Mouse (Mus musculus) CH12.LX (cell line): ENCODE data around the gene Trmo. TPM values are rescaled to one million over a fixed set of nuclear protein-coding genes. Genes with fewer than 3 reads are reported as not detected.
A peak's percentile ranks its signal among the peaks of the same experiment; 100 is the strongest.

ENCODE experiments used
- DNase-seq: peaks from one replicate; pipeline ENCODE4 v3.0.0-alpha.2; 2013; ENCODE audit errors: extremely low read depth
- H3K27ac ChIP-seq: 2 replicates; pipeline ENCODE4 v1.5.1; 2012; ENCODE audit warnings: low read depth, mild to moderate bottlenecking, control low read depth, moderate library complexity; ENCODE audit not compliant: insufficient read depth
- H3K27me3 ChIP-seq: replicated peaks from 2 replicates; pipeline ENCODE3; 2012; ENCODE audit warnings: inconsistent platforms
- H3K36me3 ChIP-seq, 2 experiments: replicated peaks in 1 of 2; 2 replicates each; pipeline versions ENCODE3 to v1.6.1; 2012; ENCODE audit warnings: inconsistent platforms in 1 of 2, low read length in 1 of 2, mild to moderate bottlenecking in 1 of 2, mixed read lengths in 1 of 2, moderate library complexity in 1 of 2; ENCODE audit not compliant: control insufficient read depth in 1 of 2, insufficient read depth in 1 of 2
- H3K4me1 ChIP-seq, 2 experiments: 2 replicates each; pipeline ENCODE4 v1.6.1; 2012; ENCODE audit warnings: inconsistent platforms in 1 of 2, moderate library complexity in 1 of 2; ENCODE audit not compliant: insufficient read depth in 2 of 2, control insufficient read depth in 1 of 2
- H3K4me2 ChIP-seq: 2 replicates; pipeline ENCODE4 v1.6.1; 2012; ENCODE audit warnings: low read depth, mild to moderate bottlenecking, control low read depth; ENCODE audit not compliant: poor library complexity, insufficient read depth, severe bottlenecking
- H3K4me3 ChIP-seq, 3 experiments: fragments of 150-350 bp in 1 of 3; sonication (generic) in 1 of 3; replicated peaks in 1 of 3; 2 replicates each; pipeline versions ENCODE3 to v1.5.1; 2011 to 2012; ENCODE audit warnings: low read depth in 2 of 3, low read length in 2 of 3, mild to moderate bottlenecking in 2 of 3, moderate library complexity in 2 of 3, control low read depth in 1 of 3, improper control_type of control experiment in 1 of 3, inconsistent platforms in 1 of 3, mixed read lengths in 1 of 3; ENCODE audit not compliant: poor library complexity in 1 of 3
- H3K79me2 ChIP-seq: replicated peaks from 2 replicates; pipeline ENCODE4 v1.6.1; 2012; ENCODE audit warnings: mild to moderate bottlenecking, moderate library complexity; ENCODE audit not compliant: control insufficient read depth, poor library complexity, insufficient read depth, severe bottlenecking; ENCODE audit errors: extremely low read depth
- H3K9ac ChIP-seq: 2 replicates; pipeline ENCODE4 v1.6.1; 2012; ENCODE audit warnings: low read depth, mild to moderate bottlenecking, control low read depth, moderate library complexity; ENCODE audit not compliant: insufficient read depth
- H3K9me3 ChIP-seq: replicated peaks from 2 replicates; pipeline ENCODE3; 2012; ENCODE audit warnings: low read length, inconsistent platforms, mixed read lengths
- BHLHE40 ChIP-seq: IDR thresholded peaks from 2 replicates; pipeline ENCODE4 v1.6.1; 2011; ENCODE audit warnings: mild to moderate bottlenecking, low read depth, low read length, improper control_type of control experiment
- CHD1 ChIP-seq: IDR thresholded peaks from 2 replicates; pipeline ENCODE4 v1.6.1; 2012; ENCODE audit warnings: low read depth, low read length, improper control_type of control experiment, inconsistent platforms
- E2F4 ChIP-seq: IDR thresholded peaks from 2 replicates; pipeline ENCODE4 v1.6.1; 2011; ENCODE audit warnings: low read depth, low read length, improper control_type of control experiment; ENCODE audit not compliant: insufficient replicate concordance
- EP300 ChIP-seq: IDR thresholded peaks from 2 replicates; pipeline ENCODE4 v1.6.1; 2011; ENCODE audit warnings: low read length, improper control_type of control experiment
- GABPA ChIP-seq: IDR thresholded peaks from 2 replicates; pipeline ENCODE4 v1.6.1; 2012; ENCODE audit warnings: low read depth, low read length, improper control_type of control experiment, inconsistent platforms; ENCODE audit not compliant: insufficient replicate concordance
- IRF4 ChIP-seq: IDR thresholded peaks from 2 replicates; pipeline ENCODE4 v1.6.1; 2014; ENCODE audit warnings: low read depth, mild to moderate bottlenecking, inconsistent platforms, low read length, improper control_type of control experiment
- JUN ChIP-seq: IDR thresholded peaks from 2 replicates; pipeline ENCODE4 v1.6.1; 2011; ENCODE audit warnings: low read depth, mild to moderate bottlenecking, low read length, improper control_type of control experiment, moderate library complexity; ENCODE audit not compliant: insufficient read depth
- JUND ChIP-seq: conservative IDR thresholded peaks from 2 replicates; pipeline ENCODE4 v1.6.1; 2011; ENCODE audit warnings: low read depth, low read length, improper control_type of control experiment
- MXI1 ChIP-seq: IDR thresholded peaks from 2 replicates; pipeline ENCODE4 v1.6.1; 2011; ENCODE audit warnings: mild to moderate bottlenecking, low read depth, low read length, improper control_type of control experiment
- MYC ChIP-seq: IDR thresholded peaks from 2 replicates; pipeline ENCODE4 v1.6.1; 2011; ENCODE audit warnings: low read depth, mild to moderate bottlenecking, improper control_type of control experiment, low read length
- NELFE ChIP-seq: IDR thresholded peaks from 2 replicates; pipeline ENCODE4 v1.6.1; 2011; ENCODE audit warnings: low read depth, low read length, improper control_type of control experiment
- POLR2AphosphoS2 ChIP-seq: IDR thresholded peaks from 2 replicates; pipeline ENCODE4 v1.6.1; 2011; ENCODE audit warnings: low read depth, low read length, improper control_type of control experiment
- RCOR1 ChIP-seq: conservative IDR thresholded peaks from 2 replicates; pipeline ENCODE4 v1.6.1; 2012; ENCODE audit warnings: low read depth, mild to moderate bottlenecking, inconsistent platforms, low read length, improper control_type of control experiment
- TBP ChIP-seq: conservative IDR thresholded peaks from 2 replicates; pipeline ENCODE4 v1.6.1; 2011; ENCODE audit warnings: low read depth, low read length, improper control_type of control experiment
- TCF12 ChIP-seq: IDR thresholded peaks from 2 replicates; pipeline ENCODE4 v1.6.1; 2014; ENCODE audit warnings: low read depth, mild to moderate bottlenecking, inconsistent platforms, low read length, improper control_type of control experiment
- USF2 ChIP-seq: conservative IDR thresholded peaks from 2 replicates; pipeline ENCODE4 v1.6.1; 2011; ENCODE audit warnings: low read depth, low read length, improper control_type of control experiment
- ZMIZ1 ChIP-seq: IDR thresholded peaks from 2 replicates; pipeline ENCODE4 v1.6.1; 2012; ENCODE audit warnings: low read depth, mild to moderate bottlenecking, inconsistent platforms, low read length, improper control_type of control experiment
- ZNF384 ChIP-seq: IDR thresholded peaks from 2 replicates; pipeline ENCODE4 v1.6.1; 2012; ENCODE audit warnings: low read depth, low read length, improper control_type of control experiment, inconsistent platforms
- dilution Hi-C: fragments of 300-500 bp; cut with MboI; formaldehyde crosslinking; loops from 2 replicates; pipeline ENCODE4 v1.14.3; 2020; ENCODE audit warnings: low sequenced_read_pairs; ENCODE audit not compliant: extremely low pct_unique_long_range_greater_than_20kb, extremely low pct_ligation_motif_present
- in situ Hi-C: fragments of 300-500 bp; cut with MboI; formaldehyde crosslinking; loops from 3 replicates; pipeline ENCODE4 v1.14.3; 2019; ENCODE audit warnings: low sequenced_read_pairs, low pct_ligation_motif_present, low pct_unique_long_range_greater_than_20kb, mixed read lengths
- polyA plus RNA-seq: library from polyadenylated mRNA; unstranded; fragments of >175 nt; gene quantifications from 2 replicates; pipeline ENCODE4 v1.2.1, GENCODE M21; 2012; ENCODE audit warnings: low read depth; ENCODE audit not compliant: insufficient read length
- total RNA-seq, 2 experiments: library from RNA; depleted of rRNA; stranded (reverse); fragments of 300-350 nt in 1 of 2; fragments of >200 nt in 1 of 2; gene quantifications; 2 replicates each; pipeline ENCODE4 v1.2.3; 2012 to 2014

Gene Trmo
- total and polyA plus RNA-seq, 3 experiments, result 15.4 to 27.0 (median 18.8) TPM

GRCm38 (mm10) chr4:46389612-46390341 is 540 bp upstream of the Trmo start:
- in situ Hi-C loops (loop anchor here (5.0 kb wide), 1 partner anchor 58 kb away; no protein-coding TSS in a partner anchor), dilution Hi-C loops (no loop called here)
- peak; percentile 81 for DNase-seq
- Histone ChIP-seq H3K9me3 (no peaks in the 10 kb centered on the region), H3K27me3 (no peaks in the 10 kb centered on the region), H3K27ac (peak overlapping the region; percentile 97), H3K4me2 (peak overlapping the region; percentile 80), H3K4me3 (peak overlapping the region; percentile 60 to 97 (median 78)), H3K4me1 (peaks cover 0 to 35% of the 10 kb centered on the region in 2 experiments; a peak in 2 of 4 replicates), H3K36me3 (peaks cover 15 to 26% of the 10 kb centered on the region in 2 experiments), H3K9ac (peak overlapping the region; percentile 100), H3K79me2 (no peaks in the 10 kb centered on the region)
- TF ChIP-seq ZNF384 (peak; percentile 20; the same call in 1 of the 2 replicates), ZMIZ1 (peak; percentile 12; the same call in 1 of the 2 replicates), JUN (no peak), EP300 (no peak), CHD1 (peak; percentile 91), IRF4 (peak; percentile 17; the same call in 1 of the 2 replicates), TBP (peak; percentile 49; the same call in 1 of the 2 replicates), MYC (0 out of 2 replicates have a peak, but pooled peaks have one; percentile 31), RCOR1 (no peak; the same call in 1 of the 2 replicates), POLR2AphosphoS2 (0 out of 2 replicates have a peak, but pooled peaks have one; percentile 58), E2F4 (peak; percentile 76; the same call in 1 of the 2 replicates), TCF12 (0 out of 2 replicates have a peak, but pooled peaks have one; percentile 34)

DNA sequence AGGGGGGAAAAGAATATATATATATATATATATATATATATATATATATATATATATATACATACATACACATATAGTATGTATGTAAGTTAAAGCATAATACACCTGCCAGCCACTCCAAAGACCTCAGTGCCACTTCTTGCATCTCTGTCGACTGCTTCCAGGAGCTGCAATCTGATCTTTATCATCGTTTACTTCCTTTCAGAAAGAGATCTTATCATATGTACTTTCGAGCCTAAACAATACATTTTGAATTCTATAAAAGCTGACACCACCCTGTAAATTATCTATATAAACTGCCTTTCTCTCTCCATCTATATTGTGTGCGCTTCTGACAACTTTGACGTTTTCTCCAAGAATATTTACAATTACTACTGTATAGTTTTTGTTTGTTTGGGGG is 681 bp downstream of the Trmo start:
- Histone ChIP-seq H3K9me3 (no peaks in the 10 kb centered on the region), H3K4me2 (peak overlapping the region; percentile 53; the same call in 1 of the 2 replicates), H3K27me3 (no peaks in the 10 kb centered on the region), H3K27ac (no peak overlapping the region), H3K79me2 (no peaks in the 10 kb centered on the region), H3K4me3 (peak overlapping the region; percentile 57 to 97 (median 78)), H3K36me3 (peaks cover 20 to 38% of the 10 kb centered on the region in 2 experiments), H3K9ac (peak overlapping the region; percentile 31; the same call in 1 of the 2 replicates), H3K4me1 (peaks cover 0 to 23% of the 10 kb centered on the region in 2 experiments; a peak in 2 of 4 replicates)
- DNase-seq, result peak; percentile 10
- dilution Hi-C loops (no loop called here), in situ Hi-C loops (no loop called here)
- TF ChIP-seq JUND (no peak), GABPA (no peak), USF2 (no peak), BHLHE40 (no peak), MYC (no peak), NELFE (no peak), E2F4 (no peak), TBP (no peak), MXI1 (no peak)
